Mouse (Mus musculus): ENCODE data around the gene Mea1. TPM values are rescaled to one million over a fixed set of nuclear protein-coding genes. Genes with fewer than 3 reads are reported as not detected.

Gene Mea1
- polyA plus RNA-seq, 1 experiment from 2014 or later: 55.1 TPM

- Histone ChIP-seq H3K4me2 (no peak overlapping the region), H3K27ac (replicated peaks) (no peak overlapping the region), H3K36me3 (replicated peaks) (no peaks in the 10 kb centered on the region), H3K9ac (no peak overlapping the region), H3K9me3 (replicated peaks) (no peaks in the 10 kb centered on the region), H3K4me3 (replicated peaks) (no peak overlapping the region), H3K27me3 (0 out of 2 replicates have a peak, but pooled peaks cover 7% of the 10 kb centered on the region), H3K4me1 (replicated peaks) (peaks cover 50% of the 10 kb centered on the region)
- WGBS (ENCODE audit: insufficient replicate concordance): 84% methylated on average over 14 of the region's 14 CpGs
- no peak for ATAC-seq (ENCODE audit: insufficient read depth)
Observed at GRCm38 (mm10) chr17:46706375-46707089, 27.9 kb downstream of the Mea1 start.

- H3K9me3 ChIP-seq (replicated peaks): no peaks in the 10 kb centered on the region
- peak within 1 kb of the TSS; percentile 80 for H3K27ac ChIP-seq (replicated peaks)
- H3K4me2 ChIP-seq: peak within 1 kb of the TSS; percentile 89
- ATAC-seq (ENCODE audit: insufficient read depth): peak; percentile 82
- WGBS (ENCODE audit: insufficient replicate concordance): 7% methylated on average over 36 of the region's 36 CpGs
- peak within 1 kb of the TSS; percentile 99 for H3K4me3 ChIP-seq (replicated peaks)
- H3K9ac ChIP-seq: peak within 1 kb of the TSS; percentile 96
- peaks cover 24% of the 10 kb centered on the region for H3K36me3 ChIP-seq (replicated peaks)
- H3K27me3 ChIP-seq: 0 out of 2 replicates have a peak, but pooled peaks cover 7% of the 10 kb centered on the region
- H3K4me1 ChIP-seq (replicated peaks): peaks cover 39% of the 10 kb centered on the region
Observed at GRCm38 (mm10) chr17:46710959-46711597, 32.5 kb downstream of the Mea1 start, which contains the start of gene Pex6. TSS of gene Pex6 (plus strand) at chr17:46711463.

- Histone ChIP-seq H3K4me3 (replicated peaks) (peak overlapping the region; percentile 99), H3K4me1 (replicated peaks) (peaks cover 34% of the 10 kb centered on the region), H3K9ac (peak overlapping the region; percentile 96), H3K4me2 (peak overlapping the region; percentile 89), H3K36me3 (replicated peaks) (peaks cover 30% of the 10 kb centered on the region), H3K27ac (replicated peaks) (peak overlapping the region; percentile 80), H3K27me3 (0 out of 2 replicates have a peak, but pooled peaks cover 6% of the 10 kb centered on the region), H3K9me3 (replicated peaks) (no peaks in the 10 kb centered on the region)
- WGBS (ENCODE audit: insufficient replicate concordance): under 1% methylated on average over 75 of the region's 76 CpGs
- peak; percentile 62 for ATAC-seq (ENCODE audit: insufficient read depth)
Observed at GRCm38 (mm10) chr17:46711612-46712271, 33.1 kb downstream of the Mea1 start.

- ATAC-seq (ENCODE audit: insufficient read depth): no peak
- peaks cover 34% of the 10 kb centered on the region for H3K36me3 ChIP-seq (replicated peaks)
- H3K4me2 ChIP-seq: peak overlapping the region; percentile 89
- peaks cover 34% of the 10 kb centered on the region for H3K4me1 ChIP-seq (replicated peaks)
- H3K9ac ChIP-seq: peak overlapping the region; percentile 96
- no peaks in the 10 kb centered on the region for H3K9me3 ChIP-seq (replicated peaks)
- H3K27me3 ChIP-seq: no peaks in the 10 kb centered on the region
- H3K4me3 ChIP-seq (replicated peaks): peak overlapping the region; percentile 99
- 13% methylated on average over 7 of the region's 7 CpGs for whole genome bisulfite sequencing (ENCODE audit: insufficient replicate concordance)
- H3K27ac ChIP-seq (replicated peaks): peak overlapping the region; percentile 80; the same call in 1 of the 2 replicates
Observed at GRCm38 (mm10) chr17:46712442-46712841, 33.8 kb downstream of the Mea1 start.

- Histone ChIP-seq H3K27ac (replicated peaks) (no peak overlapping the region), H3K4me1 (replicated peaks) (peaks cover 34% of the 10 kb centered on the region), H3K9me3 (replicated peaks) (no peaks in the 10 kb centered on the region), H3K4me2 (no peak overlapping the region), H3K9ac (no peak overlapping the region), H3K4me3 (replicated peaks) (no peak overlapping the region), H3K36me3 (replicated peaks) (peaks cover 34% of the 10 kb centered on the region), H3K27me3 (no peaks in the 10 kb centered on the region)
- ATAC-seq (ENCODE audit: insufficient read depth): no peak
- WGBS (ENCODE audit: insufficient replicate concordance): 84% methylated on average over 9 of the region's 9 CpGs
Observed at GRCm38 (mm10) chr17:46713849-46714248, 35.3 kb downstream of the Mea1 start.

GRCm38 (mm10) chr17:46714756-46715481, 36.3 kb downstream of the Mea1 start:
- H3K4me1 ChIP-seq (replicated peaks): peaks cover 34% of the 10 kb centered on the region
- no peak overlapping the region for H3K9ac ChIP-seq
- WGBS (ENCODE audit: insufficient replicate concordance): 78% methylated on average over 11 of the region's 11 CpGs
- H3K9me3 ChIP-seq (replicated peaks): no peaks in the 10 kb centered on the region
- H3K36me3 ChIP-seq (replicated peaks): peaks cover 34% of the 10 kb centered on the region
- H3K4me3 ChIP-seq (replicated peaks): no peak overlapping the region
- no peak for ATAC-seq (ENCODE audit: insufficient read depth)
- H3K4me2 ChIP-seq: no peak overlapping the region
- H3K27me3 ChIP-seq: no peaks in the 10 kb centered on the region
- no peak overlapping the region for H3K27ac ChIP-seq (replicated peaks)

- H3K4me1 ChIP-seq (replicated peaks): peaks cover under 1% of the 10 kb centered on the region; the same call in 1 of the 2 replicates
- no peak overlapping the region for H3K4me2 ChIP-seq
- no peak overlapping the region for H3K9ac ChIP-seq
- H3K9me3 ChIP-seq (replicated peaks): no peaks in the 10 kb centered on the region
- no peak overlapping the region for H3K4me3 ChIP-seq (replicated peaks)
- no peak for ATAC-seq (ENCODE audit: insufficient read depth)
- no peaks in the 10 kb centered on the region for H3K27me3 ChIP-seq
- 80% methylated on average over 7 of the region's 7 CpGs for WGBS (ENCODE audit: insufficient replicate concordance)
- no peak overlapping the region for H3K27ac ChIP-seq (replicated peaks)
- H3K36me3 ChIP-seq (replicated peaks): peaks cover 42% of the 10 kb centered on the region
Observed at GRCm38 (mm10) chr17:46721077-46721476, 42.5 kb downstream of the Mea1 start.

- Histone ChIP-seq H3K27ac (replicated peaks) (no peak overlapping the region), H3K9me3 (replicated peaks) (no peaks in the 10 kb centered on the region), H3K27me3 (peaks cover 11% of the 10 kb centered on the region), H3K4me3 (replicated peaks) (no peak overlapping the region), H3K4me1 (replicated peaks) (peaks cover 14% of the 10 kb centered on the region; the same call in 1 of the 2 replicates), H3K4me2 (no peak overlapping the region), H3K36me3 (replicated peaks) (peaks cover 32% of the 10 kb centered on the region), H3K9ac (no peak overlapping the region)
- 78% methylated on average over 20 of the region's 20 CpGs for WGBS (ENCODE audit: insufficient replicate concordance)
- ATAC-seq (ENCODE audit: insufficient read depth): no peak
Observed at GRCm38 (mm10) chr17:46724477-46725084, 46.0 kb downstream of the Mea1 start.

- Histone ChIP-seq H3K9me3 (replicated peaks) (no peaks in the 10 kb centered on the region), H3K27me3 (peaks cover 11% of the 10 kb centered on the region), H3K36me3 (replicated peaks) (peaks cover 32% of the 10 kb centered on the region), H3K4me3 (replicated peaks) (no peak overlapping the region), H3K4me1 (replicated peaks) (peaks cover 14% of the 10 kb centered on the region; the same call in 1 of the 2 replicates), H3K9ac (no peak overlapping the region), H3K27ac (replicated peaks) (no peak overlapping the region), H3K4me2 (no peak overlapping the region)
- 61% methylated on average over 9 of the region's 9 CpGs for WGBS (ENCODE audit: insufficient replicate concordance)
- ATAC-seq (ENCODE audit: insufficient read depth): no peak
Observed at GRCm38 (mm10) chr17:46725273-46725672, 46.7 kb downstream of the Mea1 start.
